27 mouse cellular contexts compared by ENCODE assay signal in the genomic region with DNA sequence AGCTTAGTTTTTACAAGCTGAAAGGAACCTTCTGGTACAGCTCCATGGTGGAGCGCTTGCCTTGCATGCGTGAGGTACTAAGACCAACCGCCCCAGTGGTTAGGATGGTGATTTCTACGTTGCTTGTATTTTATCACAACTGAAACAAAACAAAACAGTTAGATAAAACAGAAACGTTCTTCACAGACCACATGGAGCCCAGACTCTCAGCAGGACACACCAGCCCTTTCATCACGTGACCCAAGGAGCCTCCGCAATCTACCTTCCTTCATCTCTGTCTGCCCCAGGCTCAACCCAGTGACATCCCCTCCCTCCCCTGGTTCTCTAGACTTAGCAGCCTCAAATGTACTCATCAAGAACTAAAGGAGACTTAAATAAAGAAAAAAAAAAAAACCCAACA. TPM values are rescaled to one million over a fixed set of nuclear protein-coding genes. Genes with fewer than 3 reads are reported as not detected.
A peak's percentile ranks its signal among the peaks of the same experiment; 100 is the strongest.
DNase-seq lines count a peak whose midpoint lies in the region; ATAC-seq and TF ChIP-seq lines count a peak whose summit lies in the region.
"Had no signal": no experiment of that assay in that cellular context is flagged by ENCODE, and none has a peak within 500 bp of the region (broad histone marks: within the 10 kb centered on the region; RNA-seq: fewer than 3 reads in every experiment).

No protein-coding gene starts in this region.

- peak overlapping the region; percentile 66 for H3K9ac ChIP-seq in MEL (ENCODE audit: control insufficient read depth, low read depth, low read length, poor library complexity, severe bottlenecking)
- H3K9ac ChIP-seq in liver, embryonic 11.5 days (ENCODE audit: low read depth, low read length), result peak overlapping the region; percentile 46
- H3K9ac ChIP-seq in liver, embryonic 15.5 days, result no peak overlapping the region
- H3K9ac ChIP-seq: embryonic facial prominence, embryonic 13.5 days; forebrain, embryonic 15.5 days; heart, embryonic 15.5 days; hindbrain, embryonic 13.5 days had no signal

- TF ChIP-seq CTCF in MEL (IDR thresholded peaks at IDR 0.05 in 2 of 3, conservative IDR thresholded peaks at IDR 0.05 in 1 of 3; ENCODE audit: control insufficient read depth in 1 of 3, insufficient read depth in 1 of 3, low read depth in 2 of 3, low read length in 3 of 3, poor library complexity in 1 of 3, severe bottlenecking in 1 of 3), result no peak
- no peak for TF ChIP-seq CTCF in thymus, adult 2 months (IDR thresholded peaks at IDR 0.05; ENCODE audit: borderline replicate concordance, control insufficient read depth, extremely low read depth, insufficient read depth, low read length, poor library complexity)

- TF ChIP-seq RAD21 in MEL (IDR thresholded peaks at IDR 0.05; ENCODE audit: low read depth, low read length), result no peak

- no peaks in the 10 kb centered on the region for H3K27me3 ChIP-seq in MEL (ENCODE audit: control insufficient read depth in 1 of 2, insufficient read depth in 2 of 2, low read length in 2 of 2)
- no peaks in the 10 kb centered on the region for H3K27me3 ChIP-seq in liver, embryonic 11.5 days (replicated peaks; ENCODE audit: control insufficient read depth, insufficient read depth, low read length)
- H3K27me3 ChIP-seq in liver, embryonic 15.5 days, result peaks cover 10% of the 10 kb centered on the region; the same call in 1 of the 2 replicates
- 0 out of 2 replicates have a peak, but pooled peaks cover 1% of the 10 kb centered on the region for H3K27me3 ChIP-seq in thymus, adult 2 months (ENCODE audit: control insufficient read depth, insufficient read depth, low read length)
- H3K27me3 ChIP-seq: forebrain, embryonic 15.5 days; heart, embryonic 15.5 days had no signal

- peaks cover 6% of the 10 kb centered on the region for H3K79me2 ChIP-seq in MEL (ENCODE audit: control insufficient read depth, insufficient read depth, low read length, poor library complexity)

- peak overlapping the region; percentile 49 for H3K4me2 ChIP-seq in liver, embryonic 11.5 days
- H3K4me2 ChIP-seq in liver, embryonic 15.5 days, result peak overlapping the region; percentile 38; the same call in 1 of the 2 replicates
- H3K4me2 ChIP-seq: embryonic facial prominence, embryonic 13.5 days; forebrain, embryonic 15.5 days; heart, embryonic 11.5 days; heart, embryonic 15.5 days; hindbrain, embryonic 13.5 days had no signal

- H3K4me1 ChIP-seq in MEL (ENCODE audit: control insufficient read depth in 1 of 2, insufficient read depth in 2 of 2, low read length in 2 of 2), result peaks cover 24 to 41% of the 10 kb centered on the region in 2 experiments
- peaks cover 43% of the 10 kb centered on the region for H3K4me1 ChIP-seq in liver, embryonic 11.5 days (replicated peaks; ENCODE audit: control insufficient read depth, insufficient read depth, low read length)
- peaks cover 67% of the 10 kb centered on the region for H3K4me1 ChIP-seq in liver, embryonic 15.5 days (replicated peaks)
- peaks cover 22% of the 10 kb centered on the region for H3K4me1 ChIP-seq in thymus, adult 2 months (replicated peaks; ENCODE audit: control insufficient read depth, insufficient read depth, low read length)

- peaks cover 0 to 26% of the 10 kb centered on the region in 2 experiments; a peak in 2 of 4 replicates for H3K36me3 ChIP-seq in MEL (ENCODE audit: control insufficient read depth in 1 of 2, insufficient read depth in 2 of 2, low read length in 2 of 2)
- H3K36me3 ChIP-seq in liver, embryonic 11.5 days (ENCODE audit: control insufficient read depth, insufficient read depth, low read length), result no peaks in the 10 kb centered on the region
- H3K36me3 ChIP-seq in liver, embryonic 15.5 days (replicated peaks), result no peaks in the 10 kb centered on the region
- no peaks in the 10 kb centered on the region for H3K36me3 ChIP-seq in thymus, adult 2 months (ENCODE audit: control insufficient read depth, insufficient read depth, low read length)
- H3K36me3 ChIP-seq: embryonic facial prominence, embryonic 13.5 days; forebrain, embryonic 15.5 days; heart, embryonic 15.5 days; hindbrain, embryonic 13.5 days had no signal

- DNase-seq in MEL (ENCODE audit: low read depth, low spot score), result peak; percentile 94
- DNase-seq in liver, embryonic 11.5 days (ENCODE audit: low spot score), result no peak
- no peak for DNase-seq in thymus, postnatal 4 days
- DNase-seq in thymus, adult 2 months, result no peak
- DNase-seq in adrenal gland, postnatal 25 days, result no peak
- DNase-seq: adrenal gland, postnatal 14 days; cerebellum, adult 9-10 months; cerebellum, postnatal 25 days; gastrocnemius, postnatal 10 days; heart, adult 18-20 months; heart, postnatal 14 days had no signal

- TF ChIP-seq POLR2A in MEL (IDR thresholded peaks at IDR 0.05; ENCODE audit: control insufficient read depth in 1 of 2, insufficient read depth in 1 of 2, low read depth in 1 of 2, low read length in 2 of 2, poor library complexity in 1 of 2), result peak in 1 of 2 experiments; percentile 84; a peak in 2 of 4 replicates
- no peak for TF ChIP-seq POLR2A in thymus, adult 2 months (IDR thresholded peaks at IDR 0.05; ENCODE audit: control insufficient read depth, extremely low read depth, insufficient read depth, low read length, poor library complexity)

- no peaks in the 10 kb centered on the region for H3K9me3 ChIP-seq in MEL (replicated peaks; ENCODE audit: insufficient read depth, low read length)
- H3K9me3 ChIP-seq in liver, embryonic 11.5 days (ENCODE audit: control insufficient read depth, low read length), result no peaks in the 10 kb centered on the region
- no peaks in the 10 kb centered on the region for H3K9me3 ChIP-seq in liver, embryonic 15.5 days (replicated peaks)
- H3K9me3 ChIP-seq: embryonic facial prominence, embryonic 13.5 days; forebrain, embryonic 15.5 days; heart, embryonic 15.5 days; hindbrain, embryonic 13.5 days had no signal

- ATAC-seq in liver, embryonic 11.5 days (replicated peaks; ENCODE audit: low FRiP score), result peak; percentile 51
- ATAC-seq in liver, embryonic 15.5 days (ENCODE audit: insufficient read depth), result peak; percentile 14; the same call in 1 of the 2 replicates
- ATAC-seq in megakaryocyte-erythroid progenitor cell, adult 5-6 weeks (replicated peaks; ENCODE audit: low FRiP score, low TSS enrichment, poor library complexity, severe bottlenecking), result peak; percentile 45
- ATAC-seq: activated CD4-positive, CD25-positive, alpha-beta regulatory T cell, adult 4 months; CD4-positive, CD25-positive, alpha-beta regulatory T cell, adult 4 months; forebrain, embryonic 15.5 days; hindbrain, postnatal 0 days; Patski had no signal

- peak overlapping the region; percentile 91 for H3K27ac ChIP-seq in MEL (ENCODE audit: control insufficient read depth, low read depth, low read length)
- peak overlapping the region; percentile 95 for H3K27ac ChIP-seq in liver, embryonic 11.5 days (ENCODE audit: low read depth, low read length)
- peak overlapping the region; percentile 74 for H3K27ac ChIP-seq in liver, embryonic 15.5 days (replicated peaks)
- H3K27ac ChIP-seq in thymus, adult 2 months (ENCODE audit: control insufficient read depth, insufficient read depth, low read length), result no peak overlapping the region
- H3K27ac ChIP-seq: embryonic facial prominence, embryonic 13.5 days; forebrain, embryonic 15.5 days; heart, embryonic 15.5 days; hindbrain, embryonic 13.5 days had no signal

- 30% methylated on average over 7 of the region's 7 CpGs for WGBS in liver, embryonic 11.5 days
- WGBS in liver, embryonic 15.5 days (ENCODE audit: insufficient replicate concordance), result 19% methylated on average over 7 of the region's 7 CpGs
- 80% methylated on average over 7 of the region's 7 CpGs for WGBS in thymus, adult 2 months

- peak overlapping the region; percentile 24 to 27 for H3K4me3 ChIP-seq in MEL (ENCODE audit: control insufficient read depth in 1 of 2, insufficient read depth in 1 of 2, low read depth in 2 of 2, low read length in 2 of 2)
- no peak overlapping the region for H3K4me3 ChIP-seq in liver, embryonic 11.5 days (ENCODE audit: low read depth, low read length)
- no peak overlapping the region for H3K4me3 ChIP-seq in liver, embryonic 15.5 days (replicated peaks)
- H3K4me3 ChIP-seq in thymus, adult 2 months (ENCODE audit: control insufficient read depth, insufficient read depth, low read length), result no peak overlapping the region
- H3K4me3 ChIP-seq: embryonic facial prominence, embryonic 13.5 days; forebrain, embryonic 15.5 days; heart, embryonic 15.5 days; hindbrain, embryonic 13.5 days had no signal

- peak; percentile 85 to 97 for TF ChIP-seq EP300 in MEL (IDR thresholded peaks at IDR 0.05; ENCODE audit: low read depth in 1 of 2, low read length in 2 of 2)

RNA-seq across cellular contexts. Expression of a gene that starts 3.7 kb away (rescaled TPM):
- 13.4 and 15.1 TPM in 2 replicates for total RNA-seq in MEL (2012; rRNA removed)
- 100 to 1,000 TPM in 1 of 2 experiments, not detected in 1; 136 TPM for polyA plus RNA-seq in MEL (2012; ENCODE audit: insufficient read depth in 1 of 2, insufficient read length in 2 of 2, low read depth in 1 of 2, low replicate concordance in 2 of 2, missing spikeins in 1 of 2)
- 76.2 and 79.5 TPM in 2 replicates for polyA plus RNA-seq in liver, embryonic 11.5 days (2014; fragmentation: Nextera tagmentation; extraction: Ambion mirVana)
- polyA plus RNA-seq in liver, embryonic 15.5 days (2015; fragmentation: Nextera tagmentation; extraction: Ambion mirVana), result 14.1 and 14.7 TPM in 2 replicates
- total RNA-seq in megakaryocyte-erythroid progenitor cell, adult 5-6 weeks (2014; fragmentation: Nextera tagmentation), result 291 and 408 TPM in 2 replicates
- 32.8 and 68.9 TPM in 2 replicates for total RNA-seq in megakaryocyte-erythroid progenitor cell, adult 5-6 weeks (2017)
- 3.4 and 4.2 TPM in 2 replicates for polyA plus RNA-seq in thymus, adult 2 months (2012; rRNA removed)
- total RNA-seq in adrenal gland, postnatal 25 days (2021), result 34.0 and 38.0 TPM in 2 replicates
- polyA plus RNA-seq: CD4-positive, CD25-positive, alpha-beta regulatory T cell, adult 4 months had no signal

RNA-seq across cellular contexts. Expression of a gene that starts 8.3 kb away (rescaled TPM):
- total RNA-seq in MEL (2012; rRNA removed), result not detected in 2 replicates
- polyA plus RNA-seq in MEL (2012; ENCODE audit: insufficient read depth in 1 of 2, insufficient read length in 2 of 2, low read depth in 1 of 2, low replicate concordance in 2 of 2, missing spikeins in 1 of 2), result not detected
- 42.9 and 43.8 TPM in 2 replicates for polyA plus RNA-seq in liver, embryonic 11.5 days (2014; fragmentation: Nextera tagmentation; extraction: Ambion mirVana)
- polyA plus RNA-seq in liver, embryonic 15.5 days (2015; fragmentation: Nextera tagmentation; extraction: Ambion mirVana), result 26.6 and 27.2 TPM in 2 replicates
- not detected in 2 replicates for total RNA-seq in megakaryocyte-erythroid progenitor cell, adult 5-6 weeks (2014; fragmentation: Nextera tagmentation)
- not detected in 2 replicates for total RNA-seq in megakaryocyte-erythroid progenitor cell, adult 5-6 weeks (2017)
- not detected in 2 replicates for polyA plus RNA-seq in thymus, adult 2 months (2012; rRNA removed)
- not detected in 2 replicates for total RNA-seq in adrenal gland, postnatal 25 days (2021)
- total RNA-seq: adrenal gland, adult 18-20 months; adrenal gland, postnatal 14 days; gastrocnemius, postnatal 4 days; heart, adult 18-20 months; heart, postnatal 14 days; hematopoietic stem cell, adult 5-6 weeks; hindbrain, postnatal 0 days had no signal
- polyA plus RNA-seq: activated CD4-positive, CD25-positive, alpha-beta regulatory T cell, adult 4 months; CD4-positive, CD25-positive, alpha-beta regulatory T cell, adult 4 months; embryonic facial prominence, embryonic 13.5 days; forebrain, embryonic 11.5 days; forebrain, embryonic 15.5 days; heart, embryonic 15.5 days; hindbrain, embryonic 13.5 days; hindbrain, postnatal 0 days; intestine, embryonic 14.5 days; Patski had no signal

RNA-seq across cellular contexts. Expression of a gene that starts 12.4 kb away (rescaled TPM):
- not detected in 2 replicates for total RNA-seq in MEL (2012; rRNA removed)
- not detected for polyA plus RNA-seq in MEL (2012; ENCODE audit: insufficient read depth in 1 of 2, insufficient read length in 2 of 2, low read depth in 1 of 2, low replicate concordance in 2 of 2, missing spikeins in 1 of 2)
- polyA plus RNA-seq in liver, embryonic 11.5 days (2014; fragmentation: Nextera tagmentation; extraction: Ambion mirVana), result 16.7 and 18.0 TPM in 2 replicates
- polyA plus RNA-seq in liver, embryonic 15.5 days (2015; fragmentation: Nextera tagmentation; extraction: Ambion mirVana), result 10.2 and 11.1 TPM in 2 replicates
- not detected in 2 replicates for total RNA-seq in megakaryocyte-erythroid progenitor cell, adult 5-6 weeks (2014; fragmentation: Nextera tagmentation)
- not detected in 2 replicates for total RNA-seq in megakaryocyte-erythroid progenitor cell, adult 5-6 weeks (2017)
- 0.67 and 0.73 TPM in 2 replicates for polyA plus RNA-seq in thymus, adult 2 months (2012; rRNA removed)
- total RNA-seq in adrenal gland, postnatal 25 days (2021), result 6.7 and 16.9 TPM in 2 replicates
- total RNA-seq: hematopoietic stem cell, adult 5-6 weeks had no signal
- polyA plus RNA-seq: activated CD4-positive, CD25-positive, alpha-beta regulatory T cell, adult 4 months; CD4-positive, CD25-positive, alpha-beta regulatory T cell, adult 4 months had no signal

RNA-seq across cellular contexts. Expression of a gene that starts 23.4 kb away (rescaled TPM):
- 90.2 and 95.1 TPM in 2 replicates for total RNA-seq in MEL (2012; rRNA removed)
- 10 to 100 TPM in 1 of 2 experiments, not detected in 1; 97.6 TPM for polyA plus RNA-seq in MEL (2012; ENCODE audit: insufficient read depth in 1 of 2, insufficient read length in 2 of 2, low read depth in 1 of 2, low replicate concordance in 2 of 2, missing spikeins in 1 of 2)
- 22.8 and 26.2 TPM in 2 replicates for polyA plus RNA-seq in liver, embryonic 11.5 days (2014; fragmentation: Nextera tagmentation; extraction: Ambion mirVana)
- 7.3 and 9.7 TPM in 2 replicates for polyA plus RNA-seq in liver, embryonic 15.5 days (2015; fragmentation: Nextera tagmentation; extraction: Ambion mirVana)
- 67.4 and 83.1 TPM in 2 replicates for total RNA-seq in megakaryocyte-erythroid progenitor cell, adult 5-6 weeks (2014; fragmentation: Nextera tagmentation)
- total RNA-seq in megakaryocyte-erythroid progenitor cell, adult 5-6 weeks (2017), result 36.4 and 45.6 TPM in 2 replicates
- 94.1 and 96.0 TPM in 2 replicates for polyA plus RNA-seq in thymus, adult 2 months (2012; rRNA removed)
- total RNA-seq in adrenal gland, postnatal 25 days (2021), result 89.7 and 101 TPM in 2 replicates

RNA-seq across cellular contexts. Expression of a gene that starts 29.3 kb away (rescaled TPM):
- total RNA-seq in MEL (2012; rRNA removed), result 74.1 and 76.4 TPM in 2 replicates
- 100 to 1,000 TPM in 1 of 2 experiments, not detected in 1; 212 TPM for polyA plus RNA-seq in MEL (2012; ENCODE audit: insufficient read depth in 1 of 2, insufficient read length in 2 of 2, low read depth in 1 of 2, low replicate concordance in 2 of 2, missing spikeins in 1 of 2)
- polyA plus RNA-seq in liver, embryonic 11.5 days (2014; fragmentation: Nextera tagmentation; extraction: Ambion mirVana), result 196 and 198 TPM in 2 replicates
- polyA plus RNA-seq in liver, embryonic 15.5 days (2015; fragmentation: Nextera tagmentation; extraction: Ambion mirVana), result 62.4 and 63.8 TPM in 2 replicates
- total RNA-seq in megakaryocyte-erythroid progenitor cell, adult 5-6 weeks (2014; fragmentation: Nextera tagmentation), result 286 and 348 TPM in 2 replicates
- total RNA-seq in megakaryocyte-erythroid progenitor cell, adult 5-6 weeks (2017), result 59.0 and 109 TPM in 2 replicates
- polyA plus RNA-seq in thymus, adult 2 months (2012; rRNA removed), result 266 and 303 TPM in 2 replicates
- total RNA-seq in adrenal gland, postnatal 25 days (2021), result 74.1 and 81.7 TPM in 2 replicates

Comparison
In these comparisons a context has a peak if more than half of its experiments do, and no peak if none do; other contexts are left out.
1. H3K4me3 ChIP-seq: peak in MEL (2 of 2); none in liver, embryonic 11.5 days (single experiment), liver, embryonic 15.5 days (single experiment) and thymus, adult 2 months (single experiment).
2. RNA of a gene that starts 8.3 kb away (polyA plus RNA-seq): 42.9 to 43.8 TPM in liver, embryonic 11.5 days and 26.6 to 27.2 TPM in liver, embryonic 15.5 days; not detected in thymus, adult 2 months and not detected in MEL; every median in the first group is over 10 times any median in the second.
3. Peak in every context shown above with its lines, with median percentiles within 50 percentile points of each other: ATAC-seq.